Mouse (Mus musculus) intestine, embryonic 16.5 days (tissue): ENCODE measurements at regions not wholly inside any gene's neighbourhood (a gene's known extent, or its start where the extent isn't known, plus 50 kb on each side); places are given as distances from the start of the nearest gene placed in this dataset.
A peak's percentile ranks its signal among the peaks of the same experiment; 100 is the strongest.

Experiments used
- ATAC-seq: fragments of 200-750 bp; cut with Nextera tagmentation; 2 replicates; pipeline ENCODE4 v1.8.0; 2017; ENCODE audit warnings: moderate TSS enrichment, moderate library complexity
- H3K27ac ChIP-seq: fragments of 300-500 bp; sonication (generic); 2 replicates; pipeline ENCODE4 v1.5.1; 2014; ENCODE audit warnings: mild to moderate bottlenecking, low read length
- H3K27me3 ChIP-seq: fragments of 300-500 bp; sonication (generic); replicated peaks from 2 replicates; pipeline ENCODE4 v1.6.1; 2014; ENCODE audit warnings: low read length, control low read depth, mixed read lengths; ENCODE audit not compliant: control insufficient read depth, insufficient read depth
- H3K36me3 ChIP-seq: fragments of 300-500 bp; sonication (generic); 2 replicates; pipeline ENCODE4 v1.6.1; 2014; ENCODE audit warnings: low read length, control low read depth; ENCODE audit not compliant: control insufficient read depth, insufficient read depth
- H3K4me1 ChIP-seq: fragments of 300-500 bp; sonication (generic); 2 replicates; pipeline ENCODE4 v1.6.1; 2014; ENCODE audit warnings: low read length, control low read depth, mixed read lengths; ENCODE audit not compliant: control insufficient read depth, insufficient read depth
- H3K4me2 ChIP-seq: fragments of 300-500 bp; sonication (generic); 2 replicates; pipeline ENCODE4 v1.6.1; 2014; ENCODE audit warnings: low read depth, low read length, control low read depth
- H3K4me3 ChIP-seq: fragments of 300-500 bp; sonication (generic); 2 replicates; pipeline ENCODE4 v1.5.1; 2014; ENCODE audit warnings: mild to moderate bottlenecking, low read length
- H3K9ac ChIP-seq: fragments of 300-500 bp; sonication (generic); 2 replicates; pipeline ENCODE4 v1.6.1; 2014; ENCODE audit warnings: low read depth, low read length
- H3K9me3 ChIP-seq: fragments of 300-500 bp; sonication (generic); 2 replicates; pipeline ENCODE4 v1.6.1; 2016; ENCODE audit warnings: low read length, control low read depth; ENCODE audit not compliant: control insufficient read depth
- WGBS: fragments of 180-500 bp; shearing (Covaris S2); extraction: QIAGEN DNeasy Blood & Tissue Kit; methylation state at CpG from one replicate; pipeline ENCODE4 v1.1.7; 2014; 5-methylcytosine and 5-hydroxymethylcytosine counted together

GRCm38 (mm10) chr3:39390442-39390841 is 503.7 kb downstream of the Fat4 start:
- ATAC-seq = peak; percentile 60; the same call in 1 of the 2 replicates
- H3K27ac ChIP-seq = no peak overlapping the region
- H3K4me3 ChIP-seq = no peak overlapping the region
- no peaks in the 10 kb centered on the region for H3K27me3 ChIP-seq
- no peak overlapping the region for H3K9ac ChIP-seq
- no peaks in the 10 kb centered on the region for H3K9me3 ChIP-seq
- no peak overlapping the region for H3K4me2 ChIP-seq
- H3K36me3 ChIP-seq = no peaks in the 10 kb centered on the region
- H3K4me1 ChIP-seq = no peaks in the 10 kb centered on the region
- WGBS = 43% methylated on average over 9 of the region's 9 CpGs

- H3K9me3 ChIP-seq = no peaks in the 10 kb centered on the region
- no peaks in the 10 kb centered on the region for H3K36me3 ChIP-seq
- no peaks in the 10 kb centered on the region for H3K4me1 ChIP-seq
- no peaks in the 10 kb centered on the region for H3K27me3 ChIP-seq
- no peak overlapping the region for H3K9ac ChIP-seq
- ATAC-seq = no peak
- H3K4me2 ChIP-seq = no peak overlapping the region
- H3K27ac ChIP-seq = no peak overlapping the region
- 57% methylated on average over 2 of the region's 2 CpGs for WGBS
- H3K4me3 ChIP-seq = no peak overlapping the region
Observed at GRCm38 (mm10) chr3:39392053-39392452, 505.3 kb downstream of the Fat4 start.

GRCm38 (mm10) chr3:39396672-39397071 is 509.9 kb downstream of the Fat4 start:
- Histone ChIP-seq H3K27ac (no peak overlapping the region), H3K4me1 (no peaks in the 10 kb centered on the region), H3K27me3 (no peaks in the 10 kb centered on the region), H3K9me3 (no peaks in the 10 kb centered on the region), H3K36me3 (no peaks in the 10 kb centered on the region), H3K9ac (no peak overlapping the region), H3K4me3 (no peak overlapping the region), H3K4me2 (no peak overlapping the region)
- ATAC-seq = no peak

GRCm38 (mm10) chr3:39397255-39397654 is 510.5 kb downstream of the Fat4 start:
- Histone ChIP-seq H3K4me2 (no peak overlapping the region), H3K9ac (no peak overlapping the region), H3K36me3 (no peaks in the 10 kb centered on the region), H3K4me1 (no peaks in the 10 kb centered on the region), H3K27me3 (no peaks in the 10 kb centered on the region), H3K4me3 (no peak overlapping the region), H3K27ac (no peak overlapping the region), H3K9me3 (no peaks in the 10 kb centered on the region)
- 60% methylated on average over 3 of the region's 3 CpGs for WGBS
- ATAC-seq = no peak

GRCm38 (mm10) chr3:39397677-39398076 is 510.9 kb downstream of the Fat4 start:
- Histone ChIP-seq H3K27me3 (no peaks in the 10 kb centered on the region), H3K36me3 (no peaks in the 10 kb centered on the region), H3K9me3 (no peaks in the 10 kb centered on the region), H3K4me2 (no peak overlapping the region), H3K4me3 (no peak overlapping the region), H3K4me1 (no peaks in the 10 kb centered on the region), H3K9ac (no peak overlapping the region), H3K27ac (no peak overlapping the region)
- no peak for ATAC-seq
- 97% methylated on average over 2 of the region's 2 CpGs for WGBS

- H3K4me2 ChIP-seq = no peak overlapping the region
- ATAC-seq = no peak
- WGBS = 71% methylated on average over 5 of the region's 5 CpGs
- no peak overlapping the region for H3K4me3 ChIP-seq
- no peak overlapping the region for H3K9ac ChIP-seq
- H3K9me3 ChIP-seq = no peaks in the 10 kb centered on the region
- H3K36me3 ChIP-seq = no peaks in the 10 kb centered on the region
- H3K27ac ChIP-seq = no peak overlapping the region
- no peaks in the 10 kb centered on the region for H3K27me3 ChIP-seq
- no peaks in the 10 kb centered on the region for H3K4me1 ChIP-seq
Observed at GRCm38 (mm10) chr3:39424778-39425642, 538.3 kb downstream of the Fat4 start.

GRCm38 (mm10) chr3:39425643-39426016 is 538.9 kb downstream of the Fat4 start:
- Histone ChIP-seq H3K27ac (no peak overlapping the region), H3K4me1 (no peaks in the 10 kb centered on the region), H3K36me3 (no peaks in the 10 kb centered on the region), H3K9ac (no peak overlapping the region), H3K4me3 (no peak overlapping the region), H3K4me2 (no peak overlapping the region), H3K27me3 (no peaks in the 10 kb centered on the region), H3K9me3 (no peaks in the 10 kb centered on the region)
- 55% methylated on average over 2 of the region's 2 CpGs for WGBS
- no peak for ATAC-seq

GRCm38 (mm10) chr3:39443328-39443727 is 556.6 kb downstream of the Fat4 start:
- no peak overlapping the region for H3K4me3 ChIP-seq
- 46% methylated on average over 10 of the region's 10 CpGs for whole genome bisulfite sequencing
- no peaks in the 10 kb centered on the region for H3K9me3 ChIP-seq
- H3K36me3 ChIP-seq = no peaks in the 10 kb centered on the region
- no peak overlapping the region for H3K9ac ChIP-seq
- H3K4me2 ChIP-seq = 0 out of 2 replicates have a peak overlapping the region, but pooled peaks have one; percentile 6
- no peaks in the 10 kb centered on the region for H3K4me1 ChIP-seq
- H3K27me3 ChIP-seq = no peaks in the 10 kb centered on the region
- H3K27ac ChIP-seq = no peak overlapping the region
- ATAC-seq = no peak; the same call in 1 of the 2 replicates

- no peaks in the 10 kb centered on the region for H3K4me1 ChIP-seq
- no peak for ATAC-seq
- H3K27me3 ChIP-seq = no peaks in the 10 kb centered on the region
- no peak overlapping the region for H3K4me2 ChIP-seq
- H3K4me3 ChIP-seq = no peak overlapping the region
- H3K36me3 ChIP-seq = no peaks in the 10 kb centered on the region
- no peaks in the 10 kb centered on the region for H3K9me3 ChIP-seq
- no peak overlapping the region for H3K9ac ChIP-seq
- no peak overlapping the region for H3K27ac ChIP-seq
Observed at GRCm38 (mm10) chr3:39455650-39456049, 568.9 kb downstream of the Fat4 start.
